Mouse (Mus musculus): ENCODE measurements around the gene Fscn2.

Gene Fscn2

DNA sequence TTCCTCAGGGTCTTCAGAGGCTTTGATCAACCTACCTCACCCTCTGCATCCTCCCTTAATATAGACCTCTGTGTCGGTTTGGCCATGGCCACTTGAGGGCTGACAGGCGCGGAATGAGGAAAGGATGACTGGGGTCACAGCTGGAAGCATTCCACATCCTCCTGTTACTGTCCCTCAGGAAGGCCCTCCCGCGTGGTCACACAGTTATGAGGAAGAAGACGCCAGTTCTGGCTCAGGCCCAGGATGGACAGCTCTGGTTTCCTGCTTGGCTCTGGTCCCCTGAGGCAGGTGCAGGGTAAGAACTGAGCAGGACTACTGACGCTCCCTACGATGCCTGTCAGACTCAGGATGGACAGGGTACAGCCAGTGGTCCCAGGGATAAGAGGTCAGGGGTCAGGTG lies 1.3 kb upstream of the Fscn2 start:
- no peak for DNase-seq

DNA sequence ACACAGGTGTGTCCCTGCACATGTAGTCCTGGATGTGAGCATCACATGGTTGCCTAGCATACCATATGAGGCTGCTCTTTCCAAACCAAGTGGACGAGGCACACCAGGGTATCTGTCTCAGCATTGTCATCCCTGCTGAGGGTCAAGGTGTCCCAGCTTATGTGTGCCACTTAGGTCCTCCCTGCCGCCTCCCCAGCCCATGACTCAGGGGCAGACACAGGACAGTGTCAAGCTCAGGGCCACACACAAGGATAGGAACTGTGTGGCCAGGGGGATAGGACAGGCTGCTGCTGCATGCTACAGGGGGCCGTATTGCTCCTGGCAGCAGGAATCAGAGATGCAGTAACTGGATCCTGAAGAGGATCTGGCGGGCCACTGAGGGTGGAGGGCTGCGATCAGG lies 579 bp upstream of the Fscn2 start:
- DNase-seq: no peak

DNA sequence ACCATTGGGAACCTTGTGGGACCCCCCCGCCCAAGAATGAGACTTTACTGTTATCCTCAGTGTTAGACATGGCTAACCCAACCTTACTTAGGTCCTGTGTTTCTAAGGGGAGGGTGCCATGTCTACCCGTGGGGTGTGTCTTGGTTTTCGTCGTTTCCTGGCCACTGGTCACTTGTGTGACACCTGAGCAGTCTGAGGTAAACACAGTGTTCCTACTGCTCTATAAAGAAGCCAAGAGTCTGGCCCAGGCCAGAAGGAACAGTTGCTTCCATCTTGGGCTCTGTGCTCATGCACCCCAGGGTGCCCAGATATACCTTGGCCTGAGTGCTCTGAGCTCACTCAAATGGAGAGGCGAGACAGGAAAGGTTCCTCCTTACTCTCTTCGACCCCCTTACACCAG lies 1.6 kb downstream of the Fscn2 start:
- DNase-seq: no peak

DNA sequence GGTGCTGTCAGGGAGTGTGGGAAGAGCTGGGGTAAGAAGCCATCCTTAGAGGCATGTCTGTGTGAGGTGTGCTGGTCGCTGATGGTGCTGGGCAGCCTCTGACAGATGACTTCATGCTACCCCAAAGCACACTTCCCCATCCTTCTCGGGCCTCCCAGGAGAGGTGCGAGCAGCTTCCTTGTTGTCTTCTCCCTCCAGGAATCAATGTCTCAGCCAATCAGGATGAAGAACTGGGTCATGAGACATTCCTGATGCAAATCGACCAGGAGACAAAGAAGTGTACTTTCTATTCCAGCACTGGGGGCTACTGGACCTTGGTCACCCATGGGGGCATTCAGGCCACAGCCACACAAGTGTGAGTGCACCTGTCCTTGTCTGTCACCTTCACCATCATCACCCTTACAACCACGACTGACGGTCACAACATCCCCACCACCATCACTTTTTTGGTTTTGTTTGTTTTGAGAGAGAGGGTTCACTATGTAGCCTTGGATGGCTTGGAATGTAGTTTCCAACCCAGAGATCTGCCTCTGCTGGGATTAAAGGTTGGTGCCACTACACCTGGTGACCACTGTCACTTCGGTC lies 5.2 kb downstream of the Fscn2 start:
- DNase-seq: no peak

DNA sequence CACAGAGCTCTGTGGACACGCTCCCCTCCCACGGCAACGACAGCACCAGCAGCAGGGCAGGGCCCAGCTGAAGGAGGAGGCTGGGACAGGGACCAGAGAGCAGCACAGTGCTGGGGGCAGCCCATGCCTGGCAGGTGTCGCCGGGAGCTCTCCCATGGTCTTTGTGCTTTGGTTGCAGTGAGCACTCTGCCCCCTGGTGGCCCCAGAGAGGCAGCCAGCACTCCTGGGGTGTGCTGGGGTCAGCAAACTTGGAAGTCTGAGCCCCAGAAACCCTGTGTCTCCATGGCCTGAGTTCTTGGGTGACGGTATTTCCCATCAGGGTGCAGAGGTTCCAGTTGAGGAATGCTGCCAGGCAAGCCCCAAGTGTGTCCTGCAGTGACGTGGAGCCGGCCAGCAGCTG lies 8.3 kb downstream of the Fscn2 start:
- DNase-seq: peak; percentile 75

DNA sequence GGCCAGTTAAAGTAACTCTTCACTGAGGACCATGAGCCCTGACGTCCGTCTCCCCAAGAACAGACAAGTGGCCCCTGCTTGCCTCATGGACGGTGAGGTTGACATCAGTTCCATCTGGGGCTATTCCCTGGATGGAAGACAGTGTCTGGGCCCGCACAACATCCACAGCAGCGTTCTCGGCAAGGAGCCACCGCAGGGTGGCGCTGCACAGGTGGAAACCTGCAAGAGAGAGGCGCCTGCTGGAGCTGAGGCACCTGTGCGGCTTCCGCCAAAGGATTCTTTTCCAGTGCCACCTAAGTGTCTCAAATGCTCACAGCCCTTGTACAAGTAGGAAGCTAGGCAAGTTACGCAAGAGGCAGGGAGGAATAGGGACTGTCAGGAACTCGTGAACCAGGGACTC lies 11.7 kb downstream of the Fscn2 start:
- DNase-seq: no peak

DNA sequence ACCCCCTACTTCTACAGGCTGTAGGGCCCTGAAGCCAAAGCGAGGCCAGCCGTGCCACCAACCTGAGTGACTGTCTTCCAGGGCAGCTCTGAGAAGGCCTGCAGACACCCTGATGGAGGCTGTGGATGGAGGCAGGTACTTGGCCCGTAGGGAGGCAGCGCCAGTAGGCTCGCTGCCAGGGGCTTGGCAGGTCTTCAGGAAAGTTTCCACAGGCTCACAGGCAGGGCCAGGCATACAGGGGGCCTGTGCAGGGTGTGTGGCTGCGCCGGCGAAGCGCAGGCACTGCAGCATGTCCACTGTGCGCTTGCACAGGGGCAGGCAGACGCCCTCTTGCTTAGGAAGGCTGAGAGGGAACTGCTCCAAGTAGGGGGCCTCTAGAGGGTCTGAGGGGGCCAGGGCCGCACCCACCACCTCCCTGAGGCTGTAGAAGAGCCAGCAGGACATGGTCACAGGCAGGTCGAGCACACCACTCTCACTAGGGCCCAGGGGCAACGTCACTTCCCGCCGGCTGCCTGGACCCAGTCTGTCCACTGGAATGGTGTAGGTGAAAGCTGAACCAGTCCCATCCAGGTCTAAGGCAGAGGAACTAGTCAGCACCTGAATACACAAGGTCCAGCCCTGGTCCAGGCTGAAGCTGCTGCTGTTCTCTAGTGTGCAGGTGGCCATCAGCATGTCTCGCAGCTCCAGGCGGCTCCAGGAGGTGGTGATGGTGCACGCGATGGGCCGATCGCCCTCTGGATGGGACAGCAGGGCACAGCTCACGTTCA lies 12.7 kb downstream of the Fscn2 start:
- no peak for DNase-seq

DNA sequence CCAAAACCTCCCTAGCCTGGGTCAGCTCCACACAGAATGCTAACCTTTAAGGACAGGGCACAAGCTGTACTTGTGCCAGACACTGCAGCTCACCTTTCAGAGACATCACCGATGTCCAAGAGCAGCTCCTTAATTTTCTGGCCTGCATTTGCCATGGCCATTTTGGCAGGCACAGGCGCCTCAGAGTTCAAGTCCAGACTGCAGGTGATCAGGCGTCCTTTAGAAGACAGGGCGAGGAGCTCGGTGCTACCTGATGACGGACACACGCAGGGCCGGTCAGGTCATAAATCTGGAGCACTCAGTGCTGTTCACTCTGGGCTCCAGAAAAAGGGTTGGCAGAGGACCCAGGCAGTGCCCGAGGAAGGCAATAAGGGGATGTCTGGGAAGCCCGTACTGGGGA lies 14.0 kb downstream of the Fscn2 start:
- DNase-seq: no peak

DNA sequence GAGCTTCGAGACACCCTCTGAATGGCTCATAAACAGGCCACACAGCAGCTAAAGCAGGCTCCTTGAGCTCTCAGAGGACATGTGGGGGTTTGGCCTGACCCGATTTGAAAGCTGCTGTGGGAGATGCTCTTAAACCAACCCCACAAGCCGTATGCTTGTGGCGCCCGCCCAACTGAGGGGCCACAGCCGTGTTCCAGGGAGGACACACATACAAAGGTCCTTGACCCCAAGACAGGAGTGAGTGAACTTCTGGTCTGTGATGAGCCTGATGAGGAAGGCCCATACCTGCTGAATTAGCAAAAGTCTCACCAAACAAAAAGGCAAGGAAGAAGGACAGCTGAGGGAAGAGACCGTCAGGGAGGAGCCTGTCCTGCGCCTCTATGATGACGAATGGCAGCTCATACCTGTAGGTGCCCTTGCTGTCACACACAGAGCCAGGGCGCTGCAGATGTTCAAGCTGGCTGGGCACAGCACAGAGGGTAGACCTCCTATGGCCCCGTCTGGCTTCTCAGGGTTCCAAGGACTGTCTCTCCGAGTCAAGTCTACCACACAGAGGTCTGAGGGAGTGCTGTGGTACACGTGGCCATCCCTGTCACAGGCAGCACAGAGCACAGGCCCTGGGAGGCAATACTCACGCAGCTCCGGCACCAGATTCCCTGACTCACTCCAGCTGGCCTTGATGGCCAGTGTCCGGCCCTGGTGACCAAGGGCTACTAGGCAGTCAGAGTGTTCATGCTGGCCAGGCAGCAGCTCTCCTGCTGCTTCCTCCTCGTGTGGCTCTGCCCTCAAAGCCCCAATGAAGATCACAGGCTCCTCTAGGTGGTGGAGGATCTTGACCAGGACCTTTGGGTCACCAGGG lies 15.2 kb downstream of the Fscn2 start:
- DNase-seq: no peak

DNA sequence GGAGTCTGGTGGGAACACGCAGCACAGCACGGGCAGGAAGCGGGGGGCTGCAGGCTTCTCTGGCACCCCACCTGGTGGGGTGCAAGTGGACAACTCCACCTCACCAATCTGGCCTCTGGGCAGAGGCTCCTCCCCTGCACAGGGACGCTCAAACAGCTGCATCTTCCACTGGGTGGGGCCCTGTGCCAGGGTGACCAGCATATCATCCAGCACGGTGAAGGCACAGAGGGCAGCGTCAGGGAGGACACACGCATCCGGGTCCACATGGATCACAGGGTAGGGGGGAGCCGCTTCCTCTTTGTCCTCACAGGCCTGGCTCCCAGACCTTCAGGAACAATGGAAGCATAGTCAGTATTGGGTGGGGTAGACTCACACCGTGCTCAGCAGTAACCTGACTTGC lies 16.0 kb downstream of the Fscn2 start:
- no peak for DNase-seq

DNA sequence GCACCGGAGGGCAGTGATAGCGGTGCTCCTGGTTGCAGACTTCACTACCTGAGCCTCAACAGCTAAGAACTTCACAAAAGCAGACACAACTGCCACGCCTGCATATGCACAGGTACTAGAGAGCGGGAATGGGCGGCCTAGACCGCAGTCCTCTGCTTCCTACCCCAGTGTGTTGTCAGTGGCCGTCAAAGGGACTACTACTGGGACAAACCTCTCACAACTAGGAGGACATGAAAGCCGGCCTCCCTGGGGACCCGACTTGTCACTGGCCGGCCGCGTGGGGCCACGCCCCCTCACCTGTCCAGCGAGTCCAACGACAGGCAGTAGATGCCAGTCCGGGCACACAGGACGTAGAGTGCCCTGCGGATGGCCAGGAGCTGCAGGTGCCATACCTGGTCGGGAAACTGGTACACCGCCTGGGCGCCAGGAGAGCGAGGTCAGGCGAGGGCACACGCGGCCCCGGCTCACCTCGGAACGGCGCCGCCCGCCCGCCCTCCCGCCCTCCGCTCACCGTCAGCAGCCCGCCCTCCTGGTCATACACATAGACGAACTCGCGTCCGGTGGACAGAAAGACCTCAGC lies 16.8 kb downstream of the Fscn2 start:
- peak; percentile 62 for DNase-seq

DNA sequence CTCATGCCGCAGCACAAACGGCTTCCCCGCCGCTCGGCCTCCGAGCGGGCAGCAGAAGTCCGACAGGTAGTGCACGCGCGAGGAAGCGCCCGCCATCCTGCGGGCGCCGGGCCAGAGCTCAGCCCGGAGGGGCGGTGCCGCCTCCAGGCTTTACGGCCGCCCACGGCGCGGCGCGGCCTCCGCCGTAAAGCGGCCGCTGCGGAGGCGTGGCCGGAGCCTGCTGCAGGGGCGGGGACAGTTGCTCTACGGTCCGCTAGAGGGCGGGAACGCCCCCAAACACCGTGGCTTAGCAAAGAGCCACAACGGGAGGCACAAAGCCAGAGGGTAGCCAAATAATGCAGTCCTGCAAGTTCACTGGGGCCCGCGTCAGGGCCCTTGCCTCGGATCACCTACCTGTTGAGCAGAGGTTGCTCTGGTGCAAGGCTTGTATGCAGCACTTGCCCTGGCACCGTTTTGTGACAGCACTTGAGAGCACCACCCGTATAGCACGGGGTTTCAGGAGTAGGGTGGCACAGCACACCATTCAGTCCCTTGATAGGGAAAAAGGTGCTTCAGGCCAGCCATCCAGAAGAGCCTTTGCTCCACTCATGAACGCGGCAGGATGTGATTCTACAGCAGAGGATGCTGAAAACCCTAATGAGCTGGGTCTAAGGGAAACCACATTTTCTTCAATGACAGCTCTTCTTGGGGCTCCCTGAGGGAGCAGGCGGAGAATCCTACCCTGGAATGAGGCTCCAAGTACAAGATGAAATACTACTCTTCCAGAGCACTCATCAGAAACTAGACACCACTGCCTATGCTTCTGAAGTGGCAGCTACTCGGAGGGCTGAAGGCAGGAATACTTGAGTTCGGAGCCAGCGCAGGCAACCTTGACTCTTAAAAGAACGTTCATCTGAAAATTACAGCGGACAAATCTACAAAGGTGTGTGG lies 17.5 kb downstream of the Fscn2 start, which contains the start of gene Faap100:
Gene Faap100, minus strand, starts transcription at position 154 of the 930 bp plus-strand sequence.
- peak; percentile 93 for DNase-seq

DNA sequence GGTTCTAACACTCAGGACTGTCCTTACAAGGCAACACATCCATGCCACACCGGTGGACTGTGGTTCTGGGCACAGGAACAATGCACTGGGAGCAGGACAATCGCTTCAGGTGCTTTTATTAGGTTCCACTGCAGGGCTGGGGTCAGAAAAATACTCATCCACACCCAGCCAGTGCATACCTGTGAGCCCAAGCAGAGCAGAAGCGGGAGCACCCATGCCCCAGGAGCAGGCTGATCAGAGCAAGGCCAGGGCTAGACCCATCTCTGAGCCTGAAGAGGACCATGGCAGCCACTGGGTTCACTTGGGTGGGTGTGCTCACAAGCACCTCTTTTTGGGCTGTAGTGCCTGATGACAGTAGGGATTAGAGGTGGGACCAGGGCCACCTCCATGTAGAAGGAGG lies 18.9 kb downstream of the Fscn2 start:
- no peak for DNase-seq

DNA sequence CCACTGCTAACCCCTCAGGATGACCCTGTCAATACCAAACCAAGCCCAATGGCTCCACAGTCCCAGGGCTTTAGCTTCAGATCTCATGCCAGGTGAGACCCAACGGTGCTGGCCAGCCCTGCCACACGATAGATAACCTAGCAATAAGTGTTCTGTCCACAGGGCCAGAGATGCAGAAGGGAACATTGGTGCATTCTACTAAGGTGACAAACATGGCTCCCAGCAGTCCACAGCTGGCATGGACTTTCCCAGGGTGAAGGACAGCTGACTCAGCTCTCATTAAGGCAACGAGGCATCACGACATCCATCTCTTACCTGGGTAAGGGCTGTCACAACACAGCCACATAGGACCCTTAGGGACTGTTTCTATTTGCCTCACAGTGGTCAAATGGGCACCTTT lies 19.8 kb downstream of the Fscn2 start:
- DNase-seq: no peak

DNA sequence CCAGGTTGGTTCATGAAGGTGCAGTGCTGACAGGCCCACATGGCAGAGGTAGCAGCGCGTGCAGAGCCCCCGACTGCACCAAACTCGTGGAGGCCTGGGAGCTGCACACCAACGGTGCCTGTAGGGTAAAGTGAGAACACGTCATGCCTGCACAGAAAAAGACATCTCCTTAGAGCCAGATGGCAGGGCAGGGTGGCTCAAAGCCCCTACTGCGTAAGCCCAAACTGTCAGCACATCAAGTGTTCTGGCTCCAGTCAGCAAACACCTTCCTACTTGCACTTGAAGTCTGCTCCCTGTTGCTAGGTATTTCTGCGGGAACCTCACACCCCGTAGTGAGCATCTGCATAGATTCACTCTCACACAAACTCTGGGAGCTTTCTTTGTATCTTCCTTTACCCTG lies 21.2 kb downstream of the Fscn2 start:
- no peak for DNase-seq

DNA sequence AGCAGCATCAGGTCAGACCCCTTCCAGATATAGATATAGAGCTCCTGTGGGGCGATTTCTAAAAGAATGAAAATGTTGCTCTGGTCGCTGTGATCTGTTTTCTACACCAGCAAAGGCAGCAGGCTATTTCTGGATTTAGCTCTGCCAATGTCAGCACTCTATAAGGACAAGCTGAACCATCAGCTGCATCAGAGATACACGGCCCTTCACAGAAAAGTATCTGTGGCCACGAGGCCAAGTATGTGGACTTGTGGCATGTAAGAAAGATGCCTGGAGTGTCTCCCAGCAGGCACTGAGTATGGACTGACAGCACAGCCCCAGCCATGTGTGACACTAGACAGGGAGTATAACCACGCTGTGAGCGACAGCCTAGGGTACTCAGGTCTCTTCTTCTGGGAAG lies 25.3 kb downstream of the Fscn2 start:
- DNase-seq: no peak

DNA sequence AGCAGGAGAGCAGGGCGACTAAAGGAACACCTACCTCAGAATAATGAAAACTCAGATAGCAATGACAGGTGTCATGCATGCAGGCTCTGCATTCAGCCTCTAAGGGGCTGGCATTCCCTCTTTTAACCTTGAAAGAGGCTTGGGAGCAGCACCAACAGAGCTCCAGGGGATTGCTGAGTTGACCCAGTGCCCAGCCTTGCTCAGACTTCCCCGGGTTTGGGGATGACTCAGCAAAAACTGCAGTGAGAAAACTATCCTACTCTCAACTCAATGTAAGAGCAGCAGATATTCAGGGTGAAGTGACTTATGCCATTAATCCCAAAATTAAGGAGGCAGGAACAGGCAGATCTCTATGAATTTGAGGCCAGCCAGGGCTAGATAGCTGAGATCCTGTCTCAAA lies 25.8 kb downstream of the Fscn2 start:
- DNase-seq: peak; percentile 53

DNA sequence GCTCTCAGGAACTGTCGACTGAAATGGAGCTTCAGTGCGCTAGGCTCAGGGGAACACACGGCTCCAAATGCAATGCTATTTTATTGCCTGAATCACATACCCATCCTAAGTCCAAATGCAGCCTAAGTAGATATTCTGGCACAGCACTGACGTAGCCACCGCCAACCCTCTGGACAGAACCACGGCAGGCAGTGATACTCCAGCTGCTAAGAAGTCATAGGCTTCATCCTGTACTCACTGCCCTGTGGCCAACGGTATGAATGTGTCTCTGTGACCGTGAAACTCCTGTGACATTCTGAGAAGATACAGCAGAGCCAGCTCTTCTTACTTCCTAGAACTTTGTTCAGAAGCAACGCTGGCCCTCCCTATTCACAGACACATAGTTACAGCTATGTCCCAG lies 27.2 kb downstream of the Fscn2 start:
- no peak for DNase-seq

DNA sequence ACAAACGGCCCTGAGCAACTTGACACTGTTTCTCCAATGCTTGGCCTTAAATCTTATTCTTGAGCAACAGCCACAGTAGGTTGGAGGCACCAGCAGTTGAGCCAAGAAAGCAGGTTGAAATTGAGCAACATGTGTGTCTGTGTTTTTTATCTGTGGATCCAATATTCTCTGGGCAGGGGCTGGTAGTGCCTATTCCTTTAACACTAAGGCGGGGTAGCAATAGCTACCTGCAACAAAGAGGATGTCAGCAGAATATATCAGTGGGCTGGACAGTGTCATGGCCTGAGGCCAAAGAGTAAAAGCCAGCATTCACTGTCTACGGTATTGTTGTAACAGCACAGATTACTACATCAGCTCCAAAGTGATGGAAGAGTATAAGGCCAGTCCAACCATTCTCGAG lies 34.3 kb downstream of the Fscn2 start:
- DNase-seq: no peak

DNA sequence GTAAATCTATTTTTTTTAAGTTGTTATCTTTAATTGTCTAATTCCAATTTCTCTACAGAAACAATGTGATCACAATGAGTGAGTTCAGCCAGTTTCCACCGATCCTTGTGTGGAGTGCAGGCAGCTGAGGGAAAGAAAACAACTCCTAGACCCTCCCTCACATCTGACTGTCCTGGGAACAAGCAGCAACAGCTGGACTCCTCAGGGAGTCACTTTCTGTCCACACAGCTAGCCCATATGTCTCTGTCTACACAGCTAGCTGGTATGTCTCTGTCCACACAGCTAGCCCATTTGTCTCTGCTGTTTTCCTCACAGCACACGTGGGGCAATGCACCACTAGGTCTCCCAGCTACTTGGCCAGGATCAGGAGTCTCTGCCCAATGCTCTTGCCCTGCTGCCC lies 36.3 kb downstream of the Fscn2 start:
- no peak for DNase-seq

DNA sequence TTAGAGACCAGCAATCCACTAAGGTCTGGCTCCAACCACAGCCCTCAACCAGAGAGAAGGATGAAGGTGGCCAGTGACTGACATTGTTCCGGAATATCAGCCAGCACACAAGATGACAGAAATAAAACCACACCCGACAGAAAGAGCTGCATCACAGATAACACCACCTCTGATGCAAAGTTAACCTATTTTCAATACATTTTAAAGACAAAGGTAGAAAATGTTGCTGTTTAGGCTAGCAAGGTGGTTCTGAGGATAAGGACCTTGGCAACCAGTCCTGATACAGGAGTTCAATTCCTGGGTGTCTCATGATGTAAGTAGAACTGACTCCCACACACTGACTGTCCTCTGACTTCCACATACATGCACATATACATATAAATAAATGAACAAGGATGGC lies 38.0 kb downstream of the Fscn2 start:
- no peak for DNase-seq

DNA sequence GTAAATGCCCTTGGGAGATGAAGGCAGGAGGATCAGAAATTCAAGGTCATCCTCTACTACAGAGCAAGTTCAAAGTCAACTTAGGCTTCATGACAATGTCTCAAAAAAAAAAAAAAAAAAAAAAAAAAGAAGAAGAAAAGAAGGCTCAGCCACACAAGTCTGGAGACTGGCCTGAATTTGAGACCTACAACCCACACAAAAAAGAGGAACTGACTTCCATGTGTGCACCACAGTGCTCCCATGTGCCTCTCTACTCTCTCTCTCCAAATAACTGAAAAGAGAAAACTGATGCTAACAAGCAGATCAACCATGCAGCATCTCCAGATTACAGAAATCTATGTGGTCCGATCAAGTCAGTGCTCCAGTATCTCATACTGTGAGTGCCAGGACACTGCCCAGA lies 43.5 kb downstream of the Fscn2 start:
- no peak for DNase-seq
